Mouse (Mus musculus) bone marrow, adult 2 months (tissue): ENCODE results near the gene Retreg3.

ENCODE experiments used
- CTCF ChIP-seq: fragments of 200-500 bp; IDR thresholded peaks from 2 replicates; pipeline ENCODE4 v1.5.1; 2011; ENCODE audit warnings: low read length, control low read depth; ENCODE audit not compliant: control insufficient read depth, insufficient read depth
- POLR2A ChIP-seq: fragments of 200-500 bp; IDR thresholded peaks from 2 replicates; pipeline ENCODE4 v1.6.1; 2011; ENCODE audit warnings: low read depth, mild to moderate bottlenecking, control low read depth, low read length, borderline replicate concordance; ENCODE audit not compliant: control insufficient read depth

GRCm38 (mm10) chr11:101085617-101086322 lies 33.9 kb downstream of the Retreg3 start:
- TF ChIP-seq POLR2A (no peak), CTCF (no peak)
